Mouse (Mus musculus) kidney, postnatal 36 days (tissue): ENCODE data around the gene Cnot4.
"Not testable (repeated sequence)": the region's sequence is repeated elsewhere in the genome, so short reads cannot be mapped to it uniquely, and the experiment has no call there.

ENCODE experiments used
- DNase-seq, 2 experiments: peaks; one replicate each; pipeline ENCODE4 v3.0.0; 2021 to 2022; ENCODE audit warnings: mixed read lengths in 2 of 2

Gene Cnot4

GRCm38 (mm10) chr6:35133579-35134488 is at the start of gene Cnot4:
Cnot4 (minus strand) TSS chr6:35133724.
- DNase-seq = peak; percentile 99

- not testable (repeated sequence) for DNase-seq
Observed at GRCm38 (mm10) chr6:35179299-35179698, 45.8 kb upstream of the Cnot4 start.

DNA sequence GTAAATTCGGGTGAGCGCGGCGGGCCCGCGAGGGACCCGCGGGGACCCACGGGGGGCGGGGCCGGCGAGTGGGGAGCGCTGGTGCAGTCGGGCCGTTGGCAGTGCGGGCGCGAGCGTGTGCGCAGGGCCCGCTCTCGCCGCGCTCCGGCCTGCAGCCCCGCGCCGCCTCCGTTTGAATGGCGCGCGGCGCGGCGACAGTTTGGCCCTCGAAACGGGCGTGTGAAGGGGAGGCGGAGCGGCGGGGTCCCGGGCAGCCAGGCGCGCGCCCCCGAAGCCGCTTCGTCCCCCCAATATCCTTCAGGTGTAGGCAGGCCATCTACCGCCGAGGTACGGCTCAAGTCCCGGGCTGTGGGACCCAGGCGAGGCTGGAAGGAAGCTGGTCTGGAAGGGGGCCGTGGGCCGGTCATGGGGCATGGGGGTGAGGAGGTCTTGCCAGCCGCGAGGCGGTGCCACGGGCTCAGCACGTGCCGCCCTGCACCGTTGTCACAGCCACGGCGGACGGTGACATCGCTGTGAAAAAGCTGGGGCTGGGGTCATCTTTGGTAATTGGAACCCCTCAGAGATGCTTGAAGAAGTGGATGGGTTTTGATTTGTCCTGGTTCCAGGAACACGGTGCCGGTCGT is 44.2 kb upstream of the Cnot4 start:
- peak; percentile 7 to 48 for DNase-seq

DNA sequence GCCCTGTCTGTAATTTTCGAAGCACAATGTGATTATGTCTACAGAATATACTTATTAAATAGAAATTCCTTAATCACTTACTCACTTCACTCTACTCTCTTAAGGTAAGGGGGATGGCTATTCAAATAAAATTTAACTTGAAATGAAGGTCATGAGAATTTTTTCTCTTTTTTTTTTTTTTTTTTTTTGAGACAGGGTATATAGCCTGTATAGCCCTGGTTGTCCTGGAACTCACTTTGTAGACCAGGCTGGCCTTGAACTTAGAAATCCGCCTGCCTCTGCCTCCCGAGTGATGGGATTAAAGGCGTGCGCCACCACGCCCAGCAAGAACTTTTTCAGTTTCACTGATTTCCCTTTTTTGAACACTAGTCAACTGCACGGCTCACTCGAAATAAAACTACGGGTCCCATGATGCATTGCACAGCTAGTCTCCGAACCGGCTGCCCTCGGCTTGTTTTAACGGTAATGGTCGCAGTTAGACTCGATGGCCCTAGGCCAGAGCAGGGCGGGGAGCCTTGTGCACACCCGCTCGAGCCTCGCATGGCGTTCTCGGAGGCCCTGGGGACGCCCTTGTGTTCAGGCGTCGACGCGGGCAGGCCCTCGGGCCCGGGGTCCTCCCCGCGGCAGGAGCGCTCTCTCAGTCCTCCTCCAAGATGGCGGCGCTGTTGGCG is 43.6 kb upstream of the Cnot4 start, which contains the start of gene Nup205:
Nup205 (plus strand) TSS at position 443 of the 671 bp plus-strand sequence.
- DNase-seq = peak; percentile 83 to 87

DNA sequence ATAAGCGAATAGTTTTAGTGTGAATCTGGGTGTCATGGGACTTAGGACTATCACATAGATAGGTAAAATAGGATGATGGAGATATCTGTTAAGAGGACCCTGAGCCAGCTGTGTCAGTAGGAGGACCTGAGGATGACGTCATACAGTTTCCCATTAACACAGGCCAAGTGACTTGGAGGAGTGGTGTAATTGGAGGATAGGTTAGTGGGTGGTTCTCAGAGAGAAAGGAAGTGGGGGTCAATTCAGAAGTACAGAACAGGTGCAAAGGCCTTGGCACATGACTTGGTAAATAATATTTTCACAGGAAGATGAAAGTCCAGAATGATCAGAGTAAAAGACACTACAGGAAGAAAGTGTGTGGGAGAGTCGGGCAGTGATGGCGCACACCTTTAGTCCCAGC is 39.7 kb upstream of the Cnot4 start:
- no peak for DNase-seq

- not testable (repeated sequence) for DNase-seq
Observed at GRCm38 (mm10) chr6:35172028-35172427, 38.5 kb upstream of the Cnot4 start.

GRCm38 (mm10) chr6:35169250-35169649 is 35.7 kb upstream of the Cnot4 start:
- peak; percentile 18 to 20 for DNase-seq

DNA sequence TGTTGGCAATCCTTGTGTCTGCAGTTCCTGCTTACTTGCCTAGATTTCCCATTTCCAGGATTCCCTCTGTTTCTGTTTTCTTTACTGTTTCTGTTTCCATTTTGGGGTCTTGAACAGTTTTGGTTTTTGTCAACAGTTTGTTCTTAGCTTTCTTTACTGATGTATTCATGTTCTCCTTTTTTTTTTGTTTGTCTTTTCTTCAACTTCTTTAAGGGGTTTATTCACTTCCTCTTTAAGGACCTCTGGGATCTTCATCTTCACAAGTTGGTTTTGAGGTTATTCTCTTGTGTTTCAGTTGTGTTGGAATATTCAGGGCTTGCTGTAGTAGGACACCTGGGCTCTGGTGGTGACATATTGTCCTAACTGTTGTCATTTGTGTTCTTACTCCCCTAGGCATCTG is 21.0 kb upstream of the Cnot4 start:
- DNase-seq = no peak

DNA sequence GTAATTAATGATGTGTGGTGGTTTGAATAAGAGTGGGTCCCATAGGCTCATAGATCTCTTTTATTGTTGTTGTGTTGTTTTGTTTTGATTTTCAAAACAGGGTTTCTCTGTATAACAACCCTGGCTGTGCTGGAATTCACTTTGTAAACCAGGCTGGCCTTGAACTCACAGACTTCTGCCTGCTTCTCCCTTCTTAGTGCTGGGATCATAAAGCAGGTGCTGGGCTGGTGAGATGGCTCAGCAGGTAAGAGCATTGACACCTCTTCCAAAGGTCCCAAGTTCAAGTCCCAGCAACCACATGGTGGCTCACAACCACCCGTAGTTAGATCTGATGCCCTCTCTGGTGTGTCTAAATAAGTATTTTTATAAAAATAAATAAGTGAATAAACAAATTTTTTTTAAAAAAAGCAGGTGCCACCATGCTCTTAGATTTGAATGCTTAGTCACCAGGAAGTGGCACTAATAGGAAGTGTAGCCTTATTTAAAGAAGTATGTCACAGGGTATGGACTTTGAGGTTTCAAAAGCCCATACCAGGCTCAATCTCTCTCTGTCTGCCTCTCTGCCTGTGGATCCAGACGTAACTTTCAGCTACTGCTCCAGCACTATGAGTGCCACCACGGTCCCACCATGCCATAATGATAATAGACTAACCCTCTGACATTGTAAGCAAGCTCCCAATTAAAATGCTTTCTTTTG is 14.3 kb upstream of the Cnot4 start:
- no peak for DNase-seq

- no peak for DNase-seq
Observed at GRCm38 (mm10) chr6:35145569-35145968, 12.0 kb upstream of the Cnot4 start.

GRCm38 (mm10) chr6:35140351-35140750 is 6.8 kb upstream of the Cnot4 start:
- DNase-seq = no peak

DNA sequence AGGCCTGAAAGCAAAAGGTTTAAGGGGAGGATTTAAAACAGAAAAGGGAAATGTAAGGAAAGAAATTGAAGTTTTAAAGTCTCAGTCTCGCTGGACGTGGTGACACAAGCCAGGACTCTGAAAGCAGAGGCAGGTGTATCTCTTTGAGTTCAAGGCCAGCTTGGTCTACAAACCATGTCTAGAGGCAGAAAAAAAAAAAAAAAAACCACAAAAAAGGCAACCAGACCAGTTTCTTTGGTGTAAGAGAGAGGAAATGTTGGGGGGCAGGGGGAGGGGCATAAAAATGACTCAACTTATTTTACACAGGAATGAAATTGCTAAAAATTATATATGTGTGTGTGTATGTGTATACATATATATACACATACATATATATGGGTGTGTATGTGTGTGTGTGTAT is 1.3 kb upstream of the Cnot4 start:
- DNase-seq = no peak

DNA sequence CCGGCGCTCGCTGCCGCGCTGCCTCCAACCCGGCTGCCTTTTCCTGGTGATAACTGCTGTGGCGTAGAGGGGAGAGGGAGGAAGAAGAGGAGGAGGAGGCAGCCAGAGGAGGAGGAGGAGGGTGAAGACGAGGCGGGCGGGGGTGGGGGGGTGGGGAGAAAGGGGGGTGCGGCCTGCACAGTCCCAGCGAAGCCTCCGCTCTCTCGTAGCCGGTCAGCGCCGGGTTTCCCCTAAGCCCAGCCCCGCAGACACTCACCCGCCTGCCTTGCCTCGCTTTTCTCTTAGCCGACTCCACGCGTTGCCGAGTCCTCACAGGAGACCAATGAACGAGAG is 312 bp downstream of the Cnot4 start:
- DNase-seq = no peak

GRCm38 (mm10) chr6:35132806-35133205 is 718 bp downstream of the Cnot4 start:
- no peak for DNase-seq

- DNase-seq = no peak
Observed at GRCm38 (mm10) chr6:35122488-35122887, 11.0 kb downstream of the Cnot4 start.

- no peak for DNase-seq
Observed at GRCm38 (mm10) chr6:35121925-35122324, 11.6 kb downstream of the Cnot4 start.

GRCm38 (mm10) chr6:35102457-35102856 is 31.1 kb downstream of the Cnot4 start:
- DNase-seq = no peak

- no peak for DNase-seq
Observed at GRCm38 (mm10) chr6:35084927-35085326, 48.6 kb downstream of the Cnot4 start.

DNA sequence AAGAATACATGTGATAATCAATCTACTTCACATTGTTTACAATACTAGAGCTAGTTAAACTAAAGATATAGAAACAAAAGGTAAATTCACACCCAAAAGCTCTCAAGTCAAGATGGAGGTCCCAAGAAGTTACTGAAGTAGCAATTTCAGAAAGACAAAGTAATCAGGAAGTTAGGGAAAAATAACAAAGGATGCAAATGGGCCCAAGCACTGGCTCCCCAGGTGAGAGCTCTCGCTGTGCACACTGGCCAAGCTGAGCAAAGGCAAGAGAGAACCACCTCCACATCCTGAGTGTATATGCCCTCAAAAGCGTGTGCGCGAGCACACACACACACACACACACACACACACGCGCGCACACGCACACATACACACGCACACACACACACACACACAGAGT is 58.4 kb downstream of the Cnot4 start:
- DNase-seq = no peak

DNA sequence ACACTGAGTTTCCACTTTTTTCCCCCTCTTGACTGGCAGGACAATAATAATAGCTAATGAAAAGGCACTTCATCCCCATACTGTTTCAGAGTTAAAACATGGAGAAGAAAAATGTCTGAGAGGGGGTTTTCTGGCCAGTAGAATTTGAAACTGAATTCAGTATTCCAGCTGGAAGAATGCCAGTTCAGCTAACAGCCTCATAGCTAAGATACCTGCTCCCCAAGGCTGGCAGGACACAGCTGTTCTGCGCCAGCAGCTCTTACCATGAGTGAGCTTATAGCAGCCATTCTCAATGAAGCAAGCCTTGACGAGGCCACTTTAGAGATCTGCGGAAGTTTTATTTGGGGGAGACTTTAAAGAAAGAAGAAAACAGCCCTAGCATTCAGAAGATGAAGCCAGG is 62.3 kb downstream of the Cnot4 start:
- DNase-seq = no peak

DNA sequence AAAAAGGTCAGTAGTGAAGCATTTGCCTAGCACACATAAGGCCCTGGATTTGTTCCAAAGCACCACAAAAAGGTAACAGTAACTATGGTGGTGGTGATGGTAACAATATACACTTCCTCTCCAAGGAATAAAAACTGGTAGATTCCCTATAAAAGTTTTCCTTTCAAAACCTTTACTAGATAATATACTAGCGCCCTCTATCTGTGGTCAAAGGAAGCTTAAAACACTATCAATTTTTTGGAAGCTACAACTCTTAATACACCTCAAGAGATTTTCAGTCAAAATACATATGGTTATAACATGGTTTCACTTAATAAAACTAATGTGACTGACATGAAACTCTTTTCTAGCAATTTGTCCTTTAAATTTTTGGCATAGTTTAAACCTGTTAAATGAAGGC is 71.1 kb downstream of the Cnot4 start:
- DNase-seq = no peak

DNA sequence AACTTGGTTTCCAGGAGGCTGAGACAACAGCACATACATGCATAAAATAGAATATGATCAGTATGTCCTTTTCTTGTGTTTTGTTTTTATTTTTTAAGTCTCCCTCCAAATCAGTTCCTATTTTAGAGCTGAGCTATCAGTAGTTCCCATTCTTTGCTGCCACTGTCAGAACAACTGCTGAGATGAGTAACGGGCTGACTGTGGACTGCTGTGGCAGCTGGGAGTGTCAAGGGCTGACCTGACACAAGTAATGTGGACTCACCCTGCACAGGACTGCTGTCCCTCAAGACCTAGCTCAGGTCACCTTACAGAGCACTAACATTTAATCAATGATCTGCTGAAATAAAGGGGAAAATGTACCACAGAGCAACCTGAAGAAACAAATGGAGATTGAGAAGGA is 90.4 kb downstream of the Cnot4 start:
- DNase-seq = no peak

GRCm38 (mm10) chr6:35033341-35033740 is 100.2 kb downstream of the Cnot4 start:
- DNase-seq = no peak
